Mouse (Mus musculus) hindbrain, embryonic 12.5 days (tissue): ENCODE results near the gene Sephs2. TPM values are rescaled to one million over a fixed set of nuclear protein-coding genes. Genes with fewer than 3 reads are reported as not detected.
"Not testable (repeated sequence)": the region's sequence is repeated elsewhere in the genome, so short reads cannot be mapped to it uniquely, and the experiment has no call there.

Source experiments
- ATAC-seq: fragments of 200-750 bp; cut with Nextera tagmentation; 2 replicates; pipeline ENCODE4 v1.8.0; 2017; ENCODE audit warnings: moderate TSS enrichment; ENCODE audit not compliant: low FRiP score
- H3K27ac ChIP-seq: fragments of 300-500 bp; sonication (generic); 2 replicates; pipeline ENCODE4 v1.5.1; 2016; ENCODE audit warnings: mild to moderate bottlenecking
- H3K27me3 ChIP-seq: fragments of 300-500 bp; sonication (generic); 2 replicates; pipeline ENCODE4 v1.6.1; 2016; ENCODE audit warnings: mild to moderate bottlenecking
- H3K36me3 ChIP-seq: fragments of 300-500 bp; sonication (generic); 2 replicates; pipeline ENCODE4 v1.6.1; 2016; ENCODE audit warnings: mild to moderate bottlenecking
- H3K4me1 ChIP-seq: fragments of 300-500 bp; sonication (generic); 2 replicates; pipeline ENCODE4 v1.6.1; 2016
- H3K4me2 ChIP-seq: fragments of 300-500 bp; sonication (generic); replicated peaks from 2 replicates; pipeline ENCODE4 v1.6.1; 2016; ENCODE audit warnings: mild to moderate bottlenecking
- H3K4me3 ChIP-seq: fragments of 300-500 bp; sonication (generic); 2 replicates; pipeline ENCODE4 v1.5.1; 2016; ENCODE audit warnings: mild to moderate bottlenecking
- H3K9ac ChIP-seq: fragments of 300-500 bp; sonication (generic); 2 replicates; pipeline ENCODE4 v1.6.1; 2016; ENCODE audit warnings: mild to moderate bottlenecking, moderate library complexity
- H3K9me3 ChIP-seq: fragments of 300-500 bp; sonication (generic); replicated peaks from 2 replicates; pipeline ENCODE4 v1.6.1; 2016; ENCODE audit warnings: mild to moderate bottlenecking
- WGBS: fragments of 180-500 bp; shearing (Covaris S2); methylation state at CpG from one replicate; pipeline ENCODE4 v1.1.7; 2016; 5-methylcytosine and 5-hydroxymethylcytosine counted together
- polyA plus RNA-seq: library from polyadenylated mRNA; unstranded; fragments of >200 nt; fragmentation: Nextera tagmentation; extraction: Ambion mirVana; gene quantifications from 2 replicates; pipeline ENCODE4 v1.2.1, GENCODE M21; 2016

Sephs2 gene
- polyA plus RNA-seq, 1 experiment from 2014 or later, result 66.5 TPM

GRCm38 (mm10) chr7:127262218-127262961, 11.5 kb downstream of the Sephs2 start:
- no peaks in the 10 kb centered on the region for H3K9me3 ChIP-seq
- ATAC-seq, result no peak
- peaks cover 17% of the 10 kb centered on the region for H3K4me1 ChIP-seq
- H3K36me3 ChIP-seq, result no peaks in the 10 kb centered on the region; the same call in 1 of the 2 replicates
- WGBS, result 82% methylated on average over 10 of the region's 10 CpGs
- H3K9ac ChIP-seq, result no peak overlapping the region
- H3K27ac ChIP-seq, result no peak overlapping the region
- H3K4me2 ChIP-seq, result no peak overlapping the region
- H3K27me3 ChIP-seq, result no peaks in the 10 kb centered on the region
- no peak overlapping the region for H3K4me3 ChIP-seq

- no peaks in the 10 kb centered on the region for H3K27me3 ChIP-seq
- no peaks in the 10 kb centered on the region for H3K9me3 ChIP-seq
- H3K36me3 ChIP-seq, result peaks cover 13% of the 10 kb centered on the region
- H3K27ac ChIP-seq, result 0 out of 2 replicates have a peak within 1 kb of the TSS, but pooled peaks have one; percentile 40
- peak within 1 kb of the TSS; percentile 68 for H3K4me3 ChIP-seq
- under 1% methylated on average over 50 of the region's 50 CpGs for WGBS
- peak; percentile 99 for ATAC-seq
- peaks cover 17% of the 10 kb centered on the region for H3K4me1 ChIP-seq
- H3K9ac ChIP-seq, result peak within 1 kb of the TSS; percentile 66
- peak within 1 kb of the TSS; percentile 81 for H3K4me2 ChIP-seq
Observed at GRCm38 (mm10) chr7:127260309-127261111, 13.3 kb downstream of the Sephs2 start, which contains the start of gene Dctpp1. Gene Dctpp1 (minus strand): TSS chr7:127260709.

GRCm38 (mm10) chr7:127259186-127259905, 14.5 kb downstream of the Sephs2 start:
- WGBS, result 78% methylated on average over 8 of the region's 8 CpGs
- H3K9me3 ChIP-seq, result no peaks in the 10 kb centered on the region
- ATAC-seq, result no peak
- H3K4me2 ChIP-seq, result peak overlapping the region; percentile 81
- peaks cover 26% of the 10 kb centered on the region for H3K4me1 ChIP-seq
- peak overlapping the region; percentile 68 for H3K4me3 ChIP-seq
- H3K9ac ChIP-seq, result peak overlapping the region; percentile 66
- no peaks in the 10 kb centered on the region for H3K27me3 ChIP-seq
- peaks cover 13% of the 10 kb centered on the region for H3K36me3 ChIP-seq
- no peak overlapping the region for H3K27ac ChIP-seq

- no peak overlapping the region for H3K27ac ChIP-seq
- H3K36me3 ChIP-seq, result peaks cover 13% of the 10 kb centered on the region
- H3K9me3 ChIP-seq, result no peaks in the 10 kb centered on the region
- H3K4me2 ChIP-seq, result no peak overlapping the region
- 91% methylated on average over 5 of the region's 5 CpGs for WGBS
- no peak overlapping the region for H3K9ac ChIP-seq
- no peak overlapping the region for H3K4me3 ChIP-seq
- H3K27me3 ChIP-seq, result no peaks in the 10 kb centered on the region
- no peak for ATAC-seq
- H3K4me1 ChIP-seq, result peaks cover 29% of the 10 kb centered on the region
Observed at GRCm38 (mm10) chr7:127256518-127256917, 17.3 kb downstream of the Sephs2 start.

- no peak for ATAC-seq
- peaks cover 25% of the 10 kb centered on the region for H3K4me1 ChIP-seq
Observed at GRCm38 (mm10) chr7:127255965-127256364, 17.9 kb downstream of the Sephs2 start.

GRCm38 (mm10) chr7:127255008-127255407, 18.8 kb downstream of the Sephs2 start:
- Histone ChIP-seq H3K36me3 (peaks cover 13% of the 10 kb centered on the region), H3K27me3 (no peaks in the 10 kb centered on the region), H3K4me1 (peaks cover 23% of the 10 kb centered on the region), H3K9me3 (no peaks in the 10 kb centered on the region), H3K4me3 (peak overlapping the region; percentile 60), H3K4me2 (peak overlapping the region; percentile 88), H3K27ac (peak overlapping the region; percentile 87; the same call in 1 of the 2 replicates), H3K9ac (peak overlapping the region; percentile 78)
- WGBS, result 39% methylated on average over 4 of the region's 4 CpGs
- no peak for ATAC-seq

More at GRCm38 (mm10) chr7:127255965-127256364, 17.9 kb downstream of the Sephs2 start:
- Histone ChIP-seq H3K27ac (no peak overlapping the region), H3K9ac (no peak overlapping the region), H3K27me3 (no peaks in the 10 kb centered on the region), H3K36me3 (peaks cover 13% of the 10 kb centered on the region), H3K9me3 (no peaks in the 10 kb centered on the region), H3K4me2 (no peak overlapping the region), H3K4me3 (no peak overlapping the region)
- 95% methylated on average over 2 of the region's 2 CpGs for WGBS

- 1% methylated on average over 135 of the region's 136 CpGs for WGBS
- H3K4me2 ChIP-seq, result peak overlapping the region; percentile 88
- ATAC-seq, result peak; percentile 95
- H3K9me3 ChIP-seq, result no peaks in the 10 kb centered on the region
- H3K36me3 ChIP-seq, result peaks cover 22% of the 10 kb centered on the region
- H3K4me3 ChIP-seq, result peak overlapping the region; percentile 60
- peak overlapping the region; percentile 87 for H3K27ac ChIP-seq
- peaks cover 14% of the 10 kb centered on the region for H3K4me1 ChIP-seq
- H3K27me3 ChIP-seq, result no peaks in the 10 kb centered on the region
- peak overlapping the region; percentile 78 for H3K9ac ChIP-seq
Observed at GRCm38 (mm10) chr7:127253821-127254769, 19.8 kb downstream of the Sephs2 start.

GRCm38 (mm10) chr7:127253341-127253740, 20.5 kb downstream of the Sephs2 start:
- peak overlapping the region; percentile 88 for H3K4me2 ChIP-seq
- H3K9ac ChIP-seq, result peak overlapping the region; percentile 78
- H3K27me3 ChIP-seq, result no peaks in the 10 kb centered on the region
- peak overlapping the region; percentile 87 for H3K27ac ChIP-seq
- 86% methylated on average over 6 of the region's 6 CpGs for WGBS
- peaks cover 12% of the 10 kb centered on the region for H3K4me1 ChIP-seq
- peak overlapping the region; percentile 60 for H3K4me3 ChIP-seq
- no peaks in the 10 kb centered on the region for H3K9me3 ChIP-seq
- no peak; the same call in 1 of the 2 replicates for ATAC-seq
- H3K36me3 ChIP-seq, result peaks cover 22% of the 10 kb centered on the region

- Histone ChIP-seq H3K9me3 (no peaks in the 10 kb centered on the region), H3K4me2 (no peak overlapping the region), H3K9ac (no peak overlapping the region), H3K4me3 (no peak overlapping the region), H3K4me1 (peaks cover 12% of the 10 kb centered on the region), H3K27ac (no peak overlapping the region), H3K27me3 (no peaks in the 10 kb centered on the region), H3K36me3 (peaks cover 22% of the 10 kb centered on the region)
- 83% methylated on average over 2 of the region's 2 CpGs for WGBS
- no peak for ATAC-seq
Observed at GRCm38 (mm10) chr7:127252414-127252813, 21.4 kb downstream of the Sephs2 start.

GRCm38 (mm10) chr7:127250511-127250910, 23.3 kb downstream of the Sephs2 start:
- H3K9ac ChIP-seq, H3K27ac ChIP-seq, H3K4me2 ChIP-seq, H3K27me3 ChIP-seq, ATAC-seq, H3K4me3 ChIP-seq, H3K9me3 ChIP-seq: not testable (repeated sequence)
- 92% methylated on average over 8 of the region's 8 CpGs for WGBS
- H3K36me3 ChIP-seq, result peaks cover 19% of the 10 kb centered on the region; the same call in 1 of the 2 replicates
- peaks cover 24% of the 10 kb centered on the region for H3K4me1 ChIP-seq
